Mouse (Mus musculus): ENCODE measurements around the gene Ndufaf2.

The Ndufaf2 gene

GRCm38 (mm10) chr13:107961972-107962371, 196.5 kb downstream of the Ndufaf2 start:
- DNase-seq (ENCODE audit: low spot score): no peak

DNA sequence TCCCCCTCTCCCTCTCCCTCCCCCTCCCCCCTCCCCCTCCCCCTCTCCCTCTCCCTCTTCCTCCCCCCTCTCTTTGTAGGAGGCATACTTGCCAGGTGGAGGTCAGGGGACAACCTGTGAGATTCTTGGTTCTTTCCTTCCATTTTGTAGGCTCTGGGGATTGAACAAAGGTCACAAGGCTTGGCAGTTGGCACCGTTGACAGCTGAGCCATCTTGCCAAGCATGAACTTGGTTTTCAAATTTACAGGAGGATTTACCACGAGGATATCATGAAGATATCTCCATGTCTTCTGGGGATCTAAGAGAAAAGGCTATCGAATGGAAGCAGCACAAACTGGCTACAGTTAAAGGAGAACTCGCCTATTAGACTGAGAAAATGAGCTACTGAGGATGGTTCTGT, 196.9 kb downstream of the Ndufaf2 start:
- DNase-seq (ENCODE audit: low spot score): no peak

DNA sequence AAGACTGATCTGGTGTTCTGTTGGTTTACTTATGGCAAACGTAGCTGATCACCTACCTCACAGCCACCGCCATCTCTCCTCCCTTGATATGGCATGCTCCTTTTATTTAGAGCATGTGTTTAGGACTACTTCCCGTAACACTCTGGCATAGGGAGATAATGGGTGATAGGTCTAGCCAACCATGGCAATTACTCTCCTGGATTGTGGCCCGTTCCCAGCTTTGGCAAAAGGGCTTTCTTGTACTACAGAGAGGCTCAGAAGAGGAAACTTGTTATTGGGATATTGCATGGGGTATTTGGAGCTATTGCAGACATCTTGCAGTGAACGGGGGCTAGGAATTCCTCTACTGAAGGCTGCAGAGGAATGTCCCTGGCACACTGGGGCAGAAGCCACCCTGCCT, 197.9 kb downstream of the Ndufaf2 start:
- no peak for DNase-seq (ENCODE audit: low spot score)

DNA sequence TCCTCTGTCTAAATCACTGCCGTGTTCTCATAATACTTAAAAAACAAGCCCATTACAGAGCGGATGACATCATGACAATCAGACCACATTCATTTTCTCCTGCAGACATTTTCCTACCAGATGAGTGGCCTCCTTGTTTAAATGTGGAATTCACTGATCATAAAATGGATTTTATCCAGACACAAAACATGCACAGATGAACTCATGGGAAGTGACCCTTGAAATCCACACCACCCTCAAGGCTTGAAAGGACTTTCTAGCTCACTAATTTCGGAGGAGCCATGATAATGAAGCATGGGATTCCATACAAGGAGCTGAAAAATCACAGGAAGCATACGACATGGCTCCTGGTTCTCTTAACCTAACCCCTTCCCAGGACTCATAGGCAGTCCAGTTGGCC, 198.5 kb downstream of the Ndufaf2 start:
- no peak for DNase-seq (ENCODE audit: low spot score)

GRCm38 (mm10) chr13:107956246-107956645, 202.2 kb downstream of the Ndufaf2 start:
- DNase-seq (ENCODE audit: low spot score): no peak

- DNase-seq (ENCODE audit: low spot score): no peak
Observed at GRCm38 (mm10) chr13:107955327-107956110, 202.9 kb downstream of the Ndufaf2 start.

DNA sequence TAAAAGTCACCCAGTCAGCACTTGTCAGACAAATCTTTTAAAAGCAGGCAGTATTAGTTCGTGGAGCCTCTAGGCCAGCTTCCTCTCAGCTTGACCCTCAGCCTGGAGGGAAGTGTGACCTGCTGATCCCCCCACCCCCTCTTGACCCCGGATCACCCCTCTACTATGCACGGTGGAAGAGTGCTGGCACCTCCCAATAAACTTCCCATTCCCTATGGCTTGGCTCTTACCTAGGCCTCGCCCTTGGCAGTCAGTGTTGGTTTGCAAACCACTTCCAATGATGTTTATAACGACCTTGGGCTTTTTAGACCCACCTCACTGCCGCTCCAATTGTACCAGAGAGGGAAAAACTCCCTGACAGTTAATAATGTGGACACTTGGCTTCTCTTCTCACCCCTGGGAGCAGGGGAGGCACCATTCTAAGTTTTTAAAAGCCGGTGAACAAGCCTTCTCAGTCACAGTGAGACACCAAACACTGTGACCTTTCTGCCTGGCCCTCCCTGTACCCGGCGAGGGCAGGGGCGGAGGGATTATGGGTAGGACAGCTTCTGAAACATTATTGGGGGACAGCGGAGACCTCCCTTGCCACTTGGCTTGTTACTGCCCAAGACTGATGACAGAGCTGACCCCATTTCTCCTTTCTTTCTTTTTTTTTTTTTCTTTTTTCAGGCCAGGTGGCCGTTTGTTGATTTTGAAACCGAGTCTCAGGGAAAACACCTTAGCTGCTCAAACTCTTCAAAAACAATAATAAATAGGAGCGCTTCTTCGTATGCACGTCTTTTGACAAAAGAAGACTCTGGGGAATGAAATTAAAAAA, 203.8 kb downstream of the Ndufaf2 start:
- DNase-seq (ENCODE audit: low spot score): no peak

- no peak for DNase-seq (ENCODE audit: low spot score)
Observed at GRCm38 (mm10) chr13:107954100-107954444, 204.4 kb downstream of the Ndufaf2 start.
